Mouse (Mus musculus): Measurements from ENCODE around the gene Rgs18.

DNA sequence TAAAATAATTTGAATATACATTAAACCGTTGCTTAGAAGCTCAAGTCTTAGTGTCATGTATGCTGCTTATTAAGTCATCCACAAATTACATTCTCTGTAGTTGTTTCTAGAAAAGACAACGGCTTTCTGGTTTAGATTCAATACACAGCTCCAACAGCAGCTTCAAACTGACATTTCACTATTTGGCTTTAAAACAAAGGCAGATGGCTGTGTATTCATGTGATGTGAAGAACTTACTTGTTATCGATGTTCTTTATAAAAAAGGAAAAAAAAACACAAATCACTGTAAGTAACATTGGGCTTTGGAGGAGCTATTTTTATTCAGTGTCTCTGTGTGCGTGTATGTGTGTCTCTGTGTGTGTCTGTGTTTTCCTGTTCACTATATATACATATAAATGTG lies 54.5 kb downstream of the Rgs18 start:
- no peak for TF ChIP-seq CTCF (IDR thresholded peaks at IDR 0.05; ENCODE audit: extremely low read depth, insufficient read depth, low read length)
- no peak for TF ChIP-seq POLR2A (IDR thresholded peaks at IDR 0.05; ENCODE audit: extremely low read depth, insufficient read depth, low read length)

Data from cortical plate, adult 2 months (tissue).